Mouse (Mus musculus): Measurements from ENCODE around the gene Zscan10.

Zscan10 gene

GRCm38 (mm10) chr17:23600641-23601622 is at the start of gene Zscan10:
Gene Zscan10 (plus strand): TSS chr17:23600856.
- no peak for DNase-seq (ENCODE audit: low read depth, low spot score)

- peak; percentile 71 for DNase-seq (ENCODE audit: low read depth, low spot score)
Measured at GRCm38 (mm10) chr17:23550856-23551255, 49.8 kb upstream of the Zscan10 start.

GRCm38 (mm10) chr17:23551416-23551815 is 49.2 kb upstream of the Zscan10 start:
- DNase-seq (ENCODE audit: low read depth, low spot score) = no peak

GRCm38 (mm10) chr17:23551963-23552362 is 48.7 kb upstream of the Zscan10 start:
- no peak for DNase-seq (ENCODE audit: low read depth, low spot score)

- no peak for DNase-seq (ENCODE audit: low read depth, low spot score)
Measured at GRCm38 (mm10) chr17:23552896-23553633, 47.6 kb upstream of the Zscan10 start.

- DNase-seq (ENCODE audit: low read depth, low spot score) = no peak
Measured at GRCm38 (mm10) chr17:23553634-23554120, 47.0 kb upstream of the Zscan10 start.

- DNase-seq (ENCODE audit: low read depth, low spot score) = no peak
Measured at GRCm38 (mm10) chr17:23554321-23554720, 46.3 kb upstream of the Zscan10 start.

- DNase-seq (ENCODE audit: low read depth, low spot score) = no peak
Measured at GRCm38 (mm10) chr17:23555243-23555916, 45.3 kb upstream of the Zscan10 start.

- DNase-seq (ENCODE audit: low read depth, low spot score) = peak; percentile 70
Measured at GRCm38 (mm10) chr17:23559767-23560166, 40.9 kb upstream of the Zscan10 start.

GRCm38 (mm10) chr17:23563595-23564367 is 36.9 kb upstream of the Zscan10 start, which contains the start of gene Zfp213:
Gene Zfp213 (minus strand): TSS chr17:23564238.
- peak; percentile 97 for DNase-seq (ENCODE audit: low read depth, low spot score)

GRCm38 (mm10) chr17:23564368-23564715 is 36.3 kb upstream of the Zscan10 start:
- no peak for DNase-seq (ENCODE audit: low read depth, low spot score)

- DNase-seq (ENCODE audit: low read depth, low spot score) = peak; percentile 69
Measured at GRCm38 (mm10) chr17:23566787-23567186, 33.9 kb upstream of the Zscan10 start.

GRCm38 (mm10) chr17:23568370-23568769 is 32.3 kb upstream of the Zscan10 start:
- DNase-seq (ENCODE audit: low read depth, low spot score) = no peak

- peak; percentile 86 for DNase-seq (ENCODE audit: low read depth, low spot score)
Measured at GRCm38 (mm10) chr17:23570017-23570416, 30.6 kb upstream of the Zscan10 start.

GRCm38 (mm10) chr17:23571084-23571483 is 29.6 kb upstream of the Zscan10 start:
- DNase-seq (ENCODE audit: low read depth, low spot score) = no peak

GRCm38 (mm10) chr17:23572059-23572458 is 28.6 kb upstream of the Zscan10 start:
- peak; percentile 61 for DNase-seq (ENCODE audit: low read depth, low spot score)

- no peak for DNase-seq (ENCODE audit: low read depth, low spot score)
Measured at GRCm38 (mm10) chr17:23574130-23574529, 26.5 kb upstream of the Zscan10 start.

- no peak for DNase-seq (ENCODE audit: low read depth, low spot score)
Measured at GRCm38 (mm10) chr17:23575951-23576552, 24.6 kb upstream of the Zscan10 start.

GRCm38 (mm10) chr17:23584786-23585185 is 15.9 kb upstream of the Zscan10 start:
- DNase-seq (ENCODE audit: low read depth, low spot score) = no peak

GRCm38 (mm10) chr17:23585721-23586491 is 14.8 kb upstream of the Zscan10 start:
- DNase-seq (ENCODE audit: low read depth, low spot score) = no peak
